Mouse (Mus musculus) liver, postnatal 0 days (tissue): ENCODE measurements around the gene Dbr1.

ENCODE experiments used
- CTCF ChIP-seq: sonication (generic); IDR thresholded peaks from 2 replicates; pipeline ENCODE4 v1.5.1; 2016; ENCODE audit warnings: antibody characterized with exemption, low read depth
- EP300 ChIP-seq: IDR thresholded peaks from 2 replicates; pipeline ENCODE4 v1.6.1; 2016; ENCODE audit warnings: antibody characterized with exemption, low read depth, mild to moderate bottlenecking

DNA sequence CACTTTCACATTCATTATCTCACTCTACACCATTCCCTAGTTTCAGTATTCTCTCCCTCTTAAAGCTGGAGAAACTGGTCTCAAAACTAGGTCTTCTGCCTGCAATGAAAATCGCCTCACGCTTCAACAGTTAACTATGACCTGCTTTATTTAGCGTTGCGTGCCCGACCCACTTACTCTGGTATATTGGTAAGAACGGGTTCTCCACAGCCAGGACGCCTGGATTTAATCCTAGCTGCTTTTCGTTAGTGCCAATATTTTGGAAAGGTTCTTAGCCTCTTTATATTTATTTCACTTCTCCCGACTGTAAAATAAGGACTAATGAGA, 6.6 kb upstream of the Dbr1 start:
- TF ChIP-seq CTCF (no peak), EP300 (no peak)
